Mouse (Mus musculus) forebrain, embryonic 13.5 days (tissue): ENCODE data around the gene Arih1. TPM values are rescaled to one million over a fixed set of nuclear protein-coding genes. Genes with fewer than 3 reads are reported as not detected.
A peak's percentile ranks its signal among the peaks of the same experiment; 100 is the strongest.

ENCODE experiments used
- ATAC-seq: fragments of 200-750 bp; cut with Nextera tagmentation; 2 replicates; pipeline ENCODE4 v1.8.0; 2017
- H3K27ac ChIP-seq: fragments of 300-500 bp; sonication (generic); 2 replicates; pipeline ENCODE4 v1.5.1; 2015; ENCODE audit warnings: inconsistent platforms, mild to moderate bottlenecking, moderate library complexity
- H3K27me3 ChIP-seq: fragments of 300-500 bp; sonication (generic); 2 replicates; pipeline ENCODE4 v1.6.1; 2015; ENCODE audit warnings: mild to moderate bottlenecking, inconsistent platforms
- H3K36me3 ChIP-seq: fragments of 300-500 bp; sonication (generic); 2 replicates; pipeline ENCODE4 v1.6.1; 2015; ENCODE audit warnings: mild to moderate bottlenecking, inconsistent platforms; ENCODE audit not compliant: poor library complexity, severe bottlenecking
- H3K4me1 ChIP-seq: fragments of 300-500 bp; sonication (generic); 2 replicates; pipeline ENCODE4 v1.6.1; 2015; ENCODE audit warnings: inconsistent platforms
- H3K4me2 ChIP-seq: fragments of 300-500 bp; sonication (generic); 2 replicates; pipeline ENCODE4 v1.6.1; 2015; ENCODE audit warnings: inconsistent platforms, mild to moderate bottlenecking, moderate library complexity
- H3K4me3 ChIP-seq: fragments of 300-500 bp; sonication (generic); 2 replicates; pipeline ENCODE4 v1.5.1; 2015; ENCODE audit warnings: mild to moderate bottlenecking, inconsistent platforms
- H3K9ac ChIP-seq: fragments of 300-500 bp; sonication (generic); 2 replicates; pipeline ENCODE4 v1.6.1; 2015; ENCODE audit warnings: mild to moderate bottlenecking, inconsistent platforms
- H3K9me3 ChIP-seq: fragments of 300-500 bp; sonication (generic); replicated peaks from 2 replicates; pipeline ENCODE4 v1.6.1; 2016; ENCODE audit warnings: inconsistent platforms
- WGBS: fragments of 180-500 bp; shearing (Covaris S2); methylation state at CpG from one replicate; pipeline ENCODE4 v1.1.7; 2015; 5-methylcytosine and 5-hydroxymethylcytosine counted together
- polyA plus RNA-seq: library from polyadenylated mRNA; unstranded; fragments of >200 nt; fragmentation: Nextera tagmentation; extraction: Ambion mirVana; gene quantifications from 2 replicates; pipeline ENCODE4 v1.2.1, GENCODE M21; 2015

Arih1 gene
- polyA plus RNA-seq: 18.0 and 19.0 TPM in 2 replicates

- H3K9me3 ChIP-seq: no peaks in the 10 kb centered on the region
- H3K36me3 ChIP-seq: no peaks in the 10 kb centered on the region
- H3K4me2 ChIP-seq: peak within 1 kb of the TSS; percentile 84
- peaks cover 27% of the 10 kb centered on the region for H3K4me1 ChIP-seq
- no peaks in the 10 kb centered on the region for H3K27me3 ChIP-seq
- peak within 1 kb of the TSS; percentile 100 for H3K4me3 ChIP-seq
- peak; percentile 99 for ATAC-seq
- peak within 1 kb of the TSS; percentile 100 for H3K27ac ChIP-seq
- under 1% methylated on average over 54 of the region's 56 CpGs for WGBS
- H3K9ac ChIP-seq: peak within 1 kb of the TSS; percentile 99
These were observed at the start of gene Arih1 for GRCm38 (mm10) chr9:59486549-59487065. Arih1 (minus strand) TSS chr9:59486618.

GRCm38 (mm10) chr9:59533889-59534288, 47.5 kb upstream of the Arih1 start:
- Histone ChIP-seq H3K36me3 (no peaks in the 10 kb centered on the region), H3K27ac (no peak overlapping the region), H3K4me3 (no peak overlapping the region), H3K9me3 (no peaks in the 10 kb centered on the region), H3K9ac (no peak overlapping the region), H3K27me3 (no peaks in the 10 kb centered on the region), H3K4me2 (no peak overlapping the region), H3K4me1 (peaks cover 1% of the 10 kb centered on the region; the same call in 1 of the 2 replicates)
- ATAC-seq: no peak
- WGBS: 60% methylated on average over 4 of the region's 4 CpGs

- H3K4me2 ChIP-seq: no peak overlapping the region
- no peak overlapping the region for H3K27ac ChIP-seq
- no peak for ATAC-seq
- H3K9ac ChIP-seq: no peak overlapping the region
- WGBS: 81% methylated on average over 2 of the region's 2 CpGs
- H3K27me3 ChIP-seq: no peaks in the 10 kb centered on the region
- no peak overlapping the region for H3K4me3 ChIP-seq
- no peaks in the 10 kb centered on the region for H3K36me3 ChIP-seq
- H3K4me1 ChIP-seq: no peaks in the 10 kb centered on the region
- H3K9me3 ChIP-seq: no peaks in the 10 kb centered on the region
These were observed 47.0 kb upstream of the Arih1 start for GRCm38 (mm10) chr9:59533422-59533821.

- Histone ChIP-seq H3K9me3 (no peaks in the 10 kb centered on the region), H3K27me3 (no peaks in the 10 kb centered on the region), H3K27ac (no peak overlapping the region), H3K9ac (no peak overlapping the region), H3K36me3 (no peaks in the 10 kb centered on the region), H3K4me3 (no peak overlapping the region), H3K4me2 (no peak overlapping the region), H3K4me1 (no peaks in the 10 kb centered on the region)
- no peak for ATAC-seq
- 14% methylated on average over 5 of the region's 5 CpGs for WGBS
These were observed 45.2 kb upstream of the Arih1 start for GRCm38 (mm10) chr9:59531645-59532044.

GRCm38 (mm10) chr9:59528274-59528673, 41.9 kb upstream of the Arih1 start:
- no peak overlapping the region for H3K4me2 ChIP-seq
- H3K27me3 ChIP-seq: no peaks in the 10 kb centered on the region
- H3K27ac ChIP-seq: no peak overlapping the region
- no peaks in the 10 kb centered on the region for H3K36me3 ChIP-seq
- WGBS: 90% methylated on average over 2 of the region's 2 CpGs
- H3K9ac ChIP-seq: no peak overlapping the region
- no peaks in the 10 kb centered on the region for H3K9me3 ChIP-seq
- no peak for ATAC-seq
- H3K4me3 ChIP-seq: no peak overlapping the region
- no peaks in the 10 kb centered on the region for H3K4me1 ChIP-seq

- Histone ChIP-seq H3K4me1 (no peaks in the 10 kb centered on the region), H3K4me2 (no peak overlapping the region), H3K4me3 (no peak overlapping the region), H3K36me3 (no peaks in the 10 kb centered on the region), H3K9ac (no peak overlapping the region), H3K27me3 (no peaks in the 10 kb centered on the region), H3K9me3 (no peaks in the 10 kb centered on the region), H3K27ac (no peak overlapping the region)
- WGBS: 87% methylated on average over 3 of the region's 3 CpGs
- no peak for ATAC-seq
These were observed 41.2 kb upstream of the Arih1 start for GRCm38 (mm10) chr9:59527580-59527979.

GRCm38 (mm10) chr9:59526727-59527126, 40.3 kb upstream of the Arih1 start:
- Histone ChIP-seq H3K4me1 (no peaks in the 10 kb centered on the region), H3K9me3 (no peaks in the 10 kb centered on the region), H3K27me3 (no peaks in the 10 kb centered on the region), H3K4me3 (no peak overlapping the region), H3K9ac (no peak overlapping the region), H3K4me2 (no peak overlapping the region), H3K36me3 (no peaks in the 10 kb centered on the region), H3K27ac (no peak overlapping the region)
- no peak for ATAC-seq
- 86% methylated on average over 6 of the region's 6 CpGs for WGBS

- no peak overlapping the region for H3K27ac ChIP-seq
- no peak overlapping the region for H3K4me2 ChIP-seq
- no peaks in the 10 kb centered on the region for H3K36me3 ChIP-seq
- H3K9ac ChIP-seq: no peak overlapping the region
- H3K4me3 ChIP-seq: no peak overlapping the region
- H3K4me1 ChIP-seq: no peaks in the 10 kb centered on the region
- no peak for ATAC-seq
- WGBS: 88% methylated on average over 4 of the region's 4 CpGs
- H3K27me3 ChIP-seq: no peaks in the 10 kb centered on the region
- no peaks in the 10 kb centered on the region for H3K9me3 ChIP-seq
These were observed 36.5 kb upstream of the Arih1 start for GRCm38 (mm10) chr9:59522906-59523305.

- no peak overlapping the region for H3K4me3 ChIP-seq
- ATAC-seq: no peak
- H3K27me3 ChIP-seq: no peaks in the 10 kb centered on the region
- no peak overlapping the region for H3K4me2 ChIP-seq
- H3K9me3 ChIP-seq: no peaks in the 10 kb centered on the region
- no peaks in the 10 kb centered on the region for H3K36me3 ChIP-seq
- 77% methylated on average over 2 of the region's 2 CpGs for WGBS
- H3K4me1 ChIP-seq: no peaks in the 10 kb centered on the region
- no peak overlapping the region for H3K27ac ChIP-seq
- no peak overlapping the region for H3K9ac ChIP-seq
These were observed 33.0 kb upstream of the Arih1 start for GRCm38 (mm10) chr9:59519396-59519795.

GRCm38 (mm10) chr9:59518976-59519375, 32.6 kb upstream of the Arih1 start:
- 76% methylated on average over 5 of the region's 5 CpGs for WGBS
- H3K27ac ChIP-seq: no peak overlapping the region
- H3K9me3 ChIP-seq: no peaks in the 10 kb centered on the region
- no peaks in the 10 kb centered on the region for H3K36me3 ChIP-seq
- H3K4me3 ChIP-seq: no peak overlapping the region
- H3K4me1 ChIP-seq: no peaks in the 10 kb centered on the region
- H3K9ac ChIP-seq: no peak overlapping the region
- no peak for ATAC-seq
- no peaks in the 10 kb centered on the region for H3K27me3 ChIP-seq
- H3K4me2 ChIP-seq: no peak overlapping the region

- WGBS: 52% methylated on average over 7 of the region's 7 CpGs
- ATAC-seq: no peak
- Histone ChIP-seq H3K9ac (no peak overlapping the region), H3K36me3 (no peaks in the 10 kb centered on the region), H3K27me3 (no peaks in the 10 kb centered on the region), H3K4me1 (no peaks in the 10 kb centered on the region), H3K9me3 (no peaks in the 10 kb centered on the region), H3K27ac (no peak overlapping the region), H3K4me2 (no peak overlapping the region), H3K4me3 (no peak overlapping the region)
These were observed 30.7 kb upstream of the Arih1 start for GRCm38 (mm10) chr9:59517127-59517526.

- Histone ChIP-seq H3K9me3 (no peaks in the 10 kb centered on the region), H3K27ac (no peak overlapping the region), H3K4me1 (no peaks in the 10 kb centered on the region), H3K4me3 (no peak overlapping the region), H3K36me3 (no peaks in the 10 kb centered on the region), H3K4me2 (no peak overlapping the region), H3K9ac (no peak overlapping the region), H3K27me3 (no peaks in the 10 kb centered on the region)
- 71% methylated on average over 3 of the region's 3 CpGs for WGBS
- ATAC-seq: no peak
These were observed 28.7 kb upstream of the Arih1 start for GRCm38 (mm10) chr9:59515069-59515468.

- Histone ChIP-seq H3K4me2 (no peak overlapping the region), H3K36me3 (no peaks in the 10 kb centered on the region), H3K27me3 (no peaks in the 10 kb centered on the region), H3K4me1 (no peaks in the 10 kb centered on the region), H3K9me3 (no peaks in the 10 kb centered on the region), H3K4me3 (no peak overlapping the region), H3K27ac (no peak overlapping the region), H3K9ac (no peak overlapping the region)
- ATAC-seq: no peak
- WGBS: 52% methylated on average over 4 of the region's 4 CpGs
These were observed 26.0 kb upstream of the Arih1 start for GRCm38 (mm10) chr9:59512381-59512780.
